Mouse (Mus musculus) regulatory T cell (primary cell): ENCODE measurements around the gene Gm21789.
"Not testable (repeated sequence)": the region's sequence is repeated elsewhere in the genome, so short reads cannot be mapped to it uniquely, and the experiment has no call there.

Experiments
- in situ Hi-C: fragments of 300-600 bp; cut with MboI, MseI; formaldehyde crosslinking; loops from one replicate; pipeline ENCODE4 v1.15.1; 2025; ENCODE audit warnings: high pct_unique_total_duplicates

Gene Gm21789

GRCm38 (mm10) chrX:32941468-32941867, at the start of gene Gm21789:
Gene Gm21789, plus strand, starts transcription at chrX:32941768.
- in situ Hi-C loops: loop anchor here (25.0 kb wide), 1 partner anchor 429 kb away; no protein-coding TSS in a partner anchor

- in situ Hi-C loops: not testable (repeated sequence)
These were observed 47.2 kb upstream of the Gm21789 start, which contains the start of gene Btbd35f30 for GRCm38 (mm10) chrX:32894325-32894724. Gene Btbd35f30, plus strand, starts transcription at chrX:32894625.

GRCm38 (mm10) chrX:32973597-32973996, 32.0 kb downstream of the Gm21789 start, which contains the start of gene Btbd35f5:
Gene Btbd35f5, plus strand, starts transcription at chrX:32973897.
- in situ Hi-C loops: loop anchor here (25.0 kb wide), 1 partner anchor 139 kb away; no protein-coding TSS in a partner anchor
